Mouse (Mus musculus): ENCODE results near the gene Srxn1.

The Srxn1 gene

DNA sequence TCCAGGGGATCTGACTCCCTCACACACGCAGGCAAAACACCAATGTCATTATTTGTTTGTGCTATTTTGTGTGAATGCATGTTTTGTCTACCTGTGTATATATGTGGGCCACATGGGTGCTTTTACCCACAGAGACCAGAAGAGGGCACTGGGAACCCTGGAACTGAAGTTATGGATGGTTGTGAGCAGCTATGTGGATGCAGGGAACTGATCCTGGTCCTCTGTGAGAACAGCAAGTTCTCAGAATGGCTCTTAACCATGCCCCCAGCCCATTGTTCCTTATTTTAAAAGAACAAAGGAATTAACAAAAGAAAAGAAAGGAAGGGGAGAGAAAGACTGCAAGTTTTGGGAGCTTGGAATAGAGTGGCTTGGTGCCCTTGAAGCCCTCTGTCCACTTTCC, 54.2 kb downstream of the Srxn1 start:
- no peak for DNase-seq (ENCODE audit: low read depth)

Measured in fibroblast of lung, adult 2 months (primary cell).